Mouse (Mus musculus) layer of hippocampus, postnatal 25 days (tissue): ENCODE data around the gene Npb. TPM values are rescaled to one million over a fixed set of nuclear protein-coding genes. Genes with fewer than 3 reads are reported as not detected.
A peak's percentile ranks its signal among the peaks of the same experiment; 100 is the strongest.

ENCODE experiments used
- DNase-seq, 2 experiments: peaks; one replicate each; pipeline ENCODE4 v3.0.0; 2022; ENCODE audit warnings: mixed read lengths in 2 of 2, low spot score in 1 of 2; ENCODE audit errors: extremely low spot score in 1 of 2
- total RNA-seq, 2 experiments: library from RNA; stranded (reverse); gene quantifications; 2 replicates each; pipeline ENCODE4 v1.2.3; 2021

Npb gene
- total RNA-seq, 2 experiments from 2014 or later = 2.1 to 2.9 TPM

- DNase-seq = no peak
Observed at GRCm38 (mm10) chr11:120630401-120630871, 22.2 kb downstream of the Npb start.

- no peak for DNase-seq
Observed at GRCm38 (mm10) chr11:120630881-120631725, 22.8 kb downstream of the Npb start.

GRCm38 (mm10) chr11:120631726-120632448 lies 23.6 kb downstream of the Npb start:
- DNase-seq = no peak

GRCm38 (mm10) chr11:120632559-120633519 lies 24.6 kb downstream of the Npb start:
- DNase-seq = peak; percentile 42 to 51

GRCm38 (mm10) chr11:120633520-120634343 lies 25.5 kb downstream of the Npb start, which contains the start of gene Mafg:
Mafg (minus strand) TSS chr11:120633600.
- peak; percentile 74 to 80 for DNase-seq

- DNase-seq = no peak
Observed at GRCm38 (mm10) chr11:120634810-120635209, 26.5 kb downstream of the Npb start.

- DNase-seq = no peak
Observed at GRCm38 (mm10) chr11:120641255-120641654, 33.0 kb downstream of the Npb start.

- no peak for DNase-seq
Observed at GRCm38 (mm10) chr11:120641869-120642268, 33.6 kb downstream of the Npb start.

- no peak for DNase-seq
Observed at GRCm38 (mm10) chr11:120642939-120643600, 34.8 kb downstream of the Npb start.

GRCm38 (mm10) chr11:120643601-120643987 lies 35.3 kb downstream of the Npb start, which contains the start of gene Pycr1:
Pycr1 (minus strand) TSS chr11:120643769.
- DNase-seq = peak; percentile 76 to 83

GRCm38 (mm10) chr11:120647047-120647830 lies 39.0 kb downstream of the Npb start:
- DNase-seq = no peak

- DNase-seq = peak in 1 of 2 experiments; percentile 48
Observed at GRCm38 (mm10) chr11:120648001-120648476, 39.8 kb downstream of the Npb start, which contains the start of gene Myadml2. Myadml2 (minus strand) TSS chr11:120648158.

GRCm38 (mm10) chr11:120651872-120652271 lies 43.6 kb downstream of the Npb start:
- DNase-seq = no peak

- DNase-seq = no peak
Observed at GRCm38 (mm10) chr11:120654741-120655140, 46.5 kb downstream of the Npb start.

- DNase-seq = no peak
Observed at GRCm38 (mm10) chr11:120657301-120657700, 49.0 kb downstream of the Npb start.
